Comparison of ENCODE assay signal across 13 mouse cellular contexts in the genomic region with DNA sequence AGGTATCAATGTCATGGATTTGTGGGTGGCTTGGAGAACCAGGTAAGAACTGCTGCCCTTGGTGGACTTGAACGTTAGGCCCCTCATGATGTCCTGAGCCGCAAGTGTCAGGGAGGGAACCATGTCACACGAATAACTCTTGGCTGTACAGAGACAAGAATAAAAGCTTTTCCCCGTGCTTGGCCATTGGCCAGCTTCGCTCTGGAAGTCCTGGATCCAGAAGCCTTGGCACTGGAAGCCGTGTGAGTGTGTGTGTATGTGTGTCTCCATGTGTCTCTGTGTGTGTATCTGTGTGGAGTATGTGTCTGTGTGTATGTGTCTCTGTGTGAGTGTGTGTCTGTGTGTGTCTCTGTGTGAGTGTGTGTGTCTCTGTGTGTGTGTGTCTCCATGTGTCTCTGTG. TPM values are rescaled to one million over a fixed set of nuclear protein-coding genes. Genes with fewer than 3 reads are reported as not detected.
A peak's percentile ranks its signal among the peaks of the same experiment; 100 is the strongest.
DNase-seq lines count a peak whose midpoint lies in the region; ATAC-seq and TF ChIP-seq lines count a peak whose summit lies in the region.
"Had no signal": no experiment of that assay in that cellular context is flagged by ENCODE, and none has a peak within 500 bp of the region (broad histone marks: within the 10 kb centered on the region; RNA-seq: fewer than 3 reads in every experiment).

No protein-coding gene starts in this region.

- ATAC-seq in heart, embryonic 15.5 days (replicated peaks; ENCODE audit: insufficient number of reproducible peaks, insufficient read depth, low FRiP score, low read depth), result peak; percentile 20; the same call in 1 of the 2 replicates
- peak; percentile 25; the same call in 1 of the 2 replicates for ATAC-seq in stomach, embryonic 14.5 days (ENCODE audit: insufficient number of reproducible peaks, insufficient read depth, low FRiP score, low read depth)
- ATAC-seq in stomach, postnatal 0 days (ENCODE audit: low FRiP score, low TSS enrichment), result no peak

- no peak for TF ChIP-seq EP300 in stomach, postnatal 0 days (optimal IDR thresholded peaks at IDR 0.05)

- intact Hi-C loops in left cerebral cortex, postnatal 14 days (cut with DNase I), result loop anchor here (2.0 kb wide), 1 partner anchor 71 kb away; no protein-coding TSS in a partner anchor
- intact Hi-C loops in left cerebral cortex, postnatal 25 days (cut with DNase I), result loop anchor here (5.0 kb wide), 1 partner anchor 55 kb away; a partner anchor contains a TSS

- H3K9me3 ChIP-seq in heart, embryonic 15.5 days (replicated peaks), result no peaks in the 10 kb centered on the region
- no peaks in the 10 kb centered on the region for H3K9me3 ChIP-seq in stomach, embryonic 14.5 days (ENCODE audit: control insufficient read depth, low read depth, low read length)
- H3K9me3 ChIP-seq in stomach, postnatal 0 days (ENCODE audit: control insufficient read depth, low read length), result no peaks in the 10 kb centered on the region
- H3K9me3 ChIP-seq: limb, embryonic 15.5 days had no signal

- no peak overlapping the region for H3K27ac ChIP-seq in heart, embryonic 15.5 days
- no peak overlapping the region for H3K27ac ChIP-seq in stomach, embryonic 14.5 days (ENCODE audit: low read length)
- H3K27ac ChIP-seq in stomach, postnatal 0 days (replicated peaks), result no peak overlapping the region
- H3K27ac ChIP-seq: limb, embryonic 15.5 days had no signal

- no peak overlapping the region for H3K9ac ChIP-seq in heart, embryonic 15.5 days
- no peak overlapping the region for H3K9ac ChIP-seq in stomach, embryonic 14.5 days (replicated peaks; ENCODE audit: low read depth, low read length)
- no peak overlapping the region for H3K9ac ChIP-seq in stomach, postnatal 0 days (ENCODE audit: low read length)
- H3K9ac ChIP-seq: limb, embryonic 15.5 days had no signal

- no peaks in the 10 kb centered on the region for H3K27me3 ChIP-seq in heart, embryonic 15.5 days
- H3K27me3 ChIP-seq in stomach, embryonic 14.5 days (ENCODE audit: control insufficient read depth, insufficient read depth, low read length), result no peaks in the 10 kb centered on the region
- H3K27me3 ChIP-seq in stomach, postnatal 0 days (ENCODE audit: control insufficient read depth, insufficient read depth, low read length), result no peaks in the 10 kb centered on the region
- H3K27me3 ChIP-seq: limb, embryonic 15.5 days had no signal

- H3K4me1 ChIP-seq in heart, embryonic 15.5 days (replicated peaks), result no peaks in the 10 kb centered on the region; the same call in 1 of the 2 replicates
- H3K4me1 ChIP-seq in stomach, embryonic 14.5 days (ENCODE audit: control insufficient read depth, insufficient read depth, low read length), result 0 out of 2 replicates have a peak, but pooled peaks cover 3% of the 10 kb centered on the region
- H3K4me1 ChIP-seq in stomach, postnatal 0 days (replicated peaks; ENCODE audit: control insufficient read depth, insufficient read depth), result no peaks in the 10 kb centered on the region

- H3K4me2 ChIP-seq in heart, embryonic 15.5 days, result no peak overlapping the region
- H3K4me2 ChIP-seq in stomach, embryonic 14.5 days (replicated peaks; ENCODE audit: low read depth, low read length), result no peak overlapping the region
- no peak overlapping the region for H3K4me2 ChIP-seq in stomach, postnatal 0 days (replicated peaks; ENCODE audit: low read depth)
- H3K4me2 ChIP-seq: limb, embryonic 15.5 days had no signal

- peak; percentile 65 for DNase-seq in adrenal gland, postnatal 10 days
- DNase-seq in adrenal gland, adult (ENCODE audit: inconsistent age in 2 of 2, low spot score in 1 of 2), result no peak
- DNase-seq in heart, adult 9 months (ENCODE audit: low spot score in 2 of 2), result no peak
- peak; percentile 11 to 44 for DNase-seq in left cerebral cortex, postnatal 14 days (ENCODE audit: low spot score in 2 of 2)
- no peak for DNase-seq in left cerebral cortex, postnatal 25 days (ENCODE audit: low spot score in 2 of 2)
- no peak for DNase-seq in stomach, postnatal 0 days (ENCODE audit: low spot score)
- DNase-seq: kidney, adult 8-10 months; layer of hippocampus, postnatal 36 days; thymus, postnatal 36 days had no signal

- WGBS in heart, embryonic 15.5 days, result 31% methylated on average over 6 of the region's 6 CpGs
- 65% methylated on average over 6 of the region's 6 CpGs for WGBS in stomach, embryonic 14.5 days
- 48% methylated on average over 6 of the region's 6 CpGs for WGBS in stomach, postnatal 0 days

- no peak for TF ChIP-seq CTCF in stomach, postnatal 0 days (IDR thresholded peaks at IDR 0.05; ENCODE audit: low read depth)

- no peaks in the 10 kb centered on the region for H3K36me3 ChIP-seq in heart, embryonic 15.5 days
- H3K36me3 ChIP-seq in stomach, embryonic 14.5 days (ENCODE audit: control insufficient read depth, insufficient read depth, low read length), result no peaks in the 10 kb centered on the region
- H3K36me3 ChIP-seq in stomach, postnatal 0 days (ENCODE audit: control insufficient read depth, insufficient read depth, low read length), result no peaks in the 10 kb centered on the region
- H3K36me3 ChIP-seq: limb, embryonic 15.5 days had no signal

- H3K4me3 ChIP-seq in heart, embryonic 15.5 days, result no peak overlapping the region
- no peak overlapping the region for H3K4me3 ChIP-seq in stomach, embryonic 14.5 days (ENCODE audit: low read depth, low read length)
- no peak overlapping the region for H3K4me3 ChIP-seq in stomach, postnatal 0 days (ENCODE audit: low read depth, low read length)
- H3K4me3 ChIP-seq: limb, embryonic 15.5 days; myocyte had no signal

RNA-seq across cellular contexts. Expression of a gene that starts 53.3 kb away (rescaled TPM):
- total RNA-seq in adrenal gland, postnatal 10 days (2021), result 100 to 1,000 TPM; 483 to 577 TPM
- polyA plus RNA-seq in heart, embryonic 15.5 days (2015; fragmentation: Nextera tagmentation; extraction: Ambion mirVana), result 1,030 and 1,510 TPM in 2 replicates
- 100 to 1,000 TPM; 833 to 928 TPM for total RNA-seq in left cerebral cortex, postnatal 14 days (2021)
- 100 to 1,000 TPM; 512 to 528 TPM for total RNA-seq in left cerebral cortex, postnatal 25 days (2021)
- polyA plus RNA-seq in stomach, embryonic 14.5 days (2014; fragmentation: Nextera tagmentation; extraction: Ambion mirVana), result 2,356 and 2,370 TPM in 2 replicates
- polyA plus RNA-seq in stomach, postnatal 0 days (2015; fragmentation: Nextera tagmentation; extraction: Ambion mirVana), result 1,323 and 1,685 TPM in 2 replicates

Comparison
In these comparisons a context has a peak if more than half of its experiments do, and no peak if none do; other contexts are left out.
1. DNase-seq: peak in adrenal gland, postnatal 10 days (single experiment) and left cerebral cortex, postnatal 14 days (2 of 2); none in adrenal gland, adult (0 of 2), heart, adult 9 months (0 of 2), left cerebral cortex, postnatal 25 days (0 of 2) and stomach, postnatal 0 days (single experiment).